Mouse (Mus musculus): Measurements from ENCODE around the gene Gm10230. TPM values are rescaled to one million over a fixed set of nuclear protein-coding genes. Genes with fewer than 3 reads are reported as not detected.
"Not testable (repeated sequence)": the region's sequence is repeated elsewhere in the genome, so short reads cannot be mapped to it uniquely, and the experiment has no call there.

The Gm10230 gene
- not detected in 2 replicates for polyA plus RNA-seq (2012; ENCODE audit: insufficient read depth, insufficient read length, low replicate concordance, missing spikeins)

- WGBS: no CpG with 5 or more reads among the region's 7 CpGs
- not testable (repeated sequence) for H3K4me1 ChIP-seq (ENCODE audit: control insufficient read depth, insufficient read depth, low read length); H3K4me3 ChIP-seq (ENCODE audit: insufficient read depth, low read depth, low read length); H3K27ac ChIP-seq (ENCODE audit: insufficient read depth, low read depth, low read length)
These were observed at the start of gene Gm10230 for GRCm38 (mm10) chrX:27494782-27495181. Gene Gm10230, minus strand, starts transcription at chrX:27494882.

Measured in olfactory bulb, adult 2 months (tissue).